ENCODE assay signal across 16 mouse cellular contexts in genomic region chr10:10950557-10950956, GRCm38 (mm10).
"Had no signal": no experiment of that assay in that cellular context is flagged by ENCODE, and none has a peak within 500 bp of the region (broad histone marks: within the 10 kb centered on the region; RNA-seq: fewer than 3 reads in every experiment).

No protein-coding gene starts in this region.

- H3K27me3 ChIP-seq: kidney, embryonic 15.5 days; limb, embryonic 12.5 days; limb, embryonic 15.5 days; midbrain, embryonic 12.5 days had no signal

- H3K9ac ChIP-seq: kidney, embryonic 15.5 days; limb, embryonic 12.5 days; limb, embryonic 15.5 days; liver, embryonic 14.5 days; liver, postnatal 0 days; lung, embryonic 14.5 days; midbrain, embryonic 12.5 days had no signal

- H3K36me3 ChIP-seq: kidney, embryonic 15.5 days; limb, embryonic 12.5 days; limb, embryonic 15.5 days; midbrain, embryonic 12.5 days had no signal

- H3K4me2 ChIP-seq: kidney, embryonic 15.5 days; limb, embryonic 12.5 days; limb, embryonic 15.5 days; liver, embryonic 11.5 days; lung, embryonic 14.5 days; midbrain, embryonic 12.5 days had no signal

- H3K4me3 ChIP-seq: kidney, embryonic 15.5 days; limb, embryonic 12.5 days; limb, embryonic 15.5 days; midbrain, embryonic 12.5 days had no signal

- DNase-seq: kidney, postnatal 10 days; kidney, postnatal 36 days; layer of hippocampus, adult 9-11 months; liver, postnatal 0 days; lung, embryonic 14.5 days; thymus, adult 18-20 months; thymus, postnatal 36 days had no signal

- ATAC-seq: liver, postnatal 0 days; lung, postnatal 0 days; midbrain, embryonic 16.5 days had no signal

- H3K4me1 ChIP-seq: kidney, embryonic 15.5 days; limb, embryonic 12.5 days; limb, embryonic 15.5 days; midbrain, embryonic 12.5 days had no signal

- H3K27ac ChIP-seq: kidney, embryonic 15.5 days; limb, embryonic 12.5 days; limb, embryonic 15.5 days; liver, embryonic 14.5 days; macrophage; midbrain, embryonic 12.5 days had no signal

- H3K9me3 ChIP-seq: kidney, embryonic 15.5 days; limb, embryonic 12.5 days; limb, embryonic 15.5 days; midbrain, embryonic 12.5 days had no signal
